Mouse (Mus musculus): Measurements from ENCODE around the gene Mrps6.
"Not testable (repeated sequence)": the region's sequence is repeated elsewhere in the genome, so short reads cannot be mapped to it uniquely, and the experiment has no call there.

Mrps6 gene

GRCm38 (mm10) chr16:92062832-92063231, 4.8 kb downstream of the Mrps6 start:
- DNase-seq (ENCODE audit: low read depth, low spot score) = no peak

- no peak for DNase-seq (ENCODE audit: low read depth, low spot score)
Measured at GRCm38 (mm10) chr16:92064801-92065200, 6.7 kb downstream of the Mrps6 start.

- DNase-seq (ENCODE audit: low read depth, low spot score) = peak; percentile 61
Measured at GRCm38 (mm10) chr16:92070338-92070737, 12.3 kb downstream of the Mrps6 start.

DNA sequence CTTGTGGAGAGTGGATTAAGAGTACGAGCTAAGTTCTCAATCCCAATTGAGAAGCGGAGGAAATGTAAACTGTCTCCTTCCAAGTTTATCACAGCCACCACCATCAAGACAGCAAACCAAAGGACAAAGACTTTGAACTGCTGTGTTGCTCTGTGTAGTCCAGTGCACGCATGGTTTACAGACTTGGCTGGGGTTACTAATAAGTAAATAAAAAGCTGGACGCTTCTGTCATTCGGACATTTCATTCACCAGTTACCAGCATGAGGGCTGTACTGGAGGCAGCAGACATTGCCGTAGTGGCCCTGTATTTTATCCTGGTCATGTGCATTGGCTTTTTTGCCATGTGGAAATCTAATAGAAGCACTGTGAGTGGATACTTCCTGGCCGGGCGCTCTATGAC, 18.7 kb downstream of the Mrps6 start:
- DNase-seq (ENCODE audit: low read depth, low spot score) = no peak

DNA sequence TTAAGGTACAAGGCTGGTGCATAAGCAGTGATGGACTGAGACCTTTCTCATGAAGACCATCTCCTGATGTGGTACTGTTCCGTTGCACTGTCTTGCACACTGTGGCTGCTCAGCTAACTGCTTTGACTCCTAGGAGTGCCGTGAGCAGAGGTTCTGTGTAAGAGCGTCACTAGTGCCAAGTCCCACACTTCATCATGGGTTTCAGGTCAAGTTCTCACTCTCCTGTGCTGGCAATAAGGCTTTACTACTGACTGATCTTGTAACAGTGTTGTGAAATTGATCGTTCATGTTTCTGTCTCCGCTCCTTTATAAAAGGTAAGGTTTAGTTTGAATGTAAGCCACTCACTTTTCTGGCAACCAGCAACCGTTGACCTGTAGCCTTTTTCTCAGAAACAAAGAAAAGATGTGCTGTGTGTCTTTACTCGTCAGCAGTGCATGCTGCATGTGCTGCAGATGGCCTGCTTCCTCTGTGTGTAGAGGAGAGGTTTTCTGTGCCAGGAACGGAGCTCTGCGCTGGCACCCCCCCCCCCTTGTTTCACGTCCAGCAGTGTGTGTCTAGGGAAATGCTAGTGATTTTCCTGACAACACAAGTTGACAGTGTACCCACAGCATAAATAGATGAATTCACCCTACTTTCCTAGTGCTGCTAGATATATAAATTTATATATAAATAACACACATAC, 25.8 kb downstream of the Mrps6 start:
- peak; percentile 53 for DNase-seq (ENCODE audit: low read depth, low spot score)

GRCm38 (mm10) chr16:92089225-92089624, 31.2 kb downstream of the Mrps6 start:
- DNase-seq (ENCODE audit: low read depth, low spot score) = no peak

DNA sequence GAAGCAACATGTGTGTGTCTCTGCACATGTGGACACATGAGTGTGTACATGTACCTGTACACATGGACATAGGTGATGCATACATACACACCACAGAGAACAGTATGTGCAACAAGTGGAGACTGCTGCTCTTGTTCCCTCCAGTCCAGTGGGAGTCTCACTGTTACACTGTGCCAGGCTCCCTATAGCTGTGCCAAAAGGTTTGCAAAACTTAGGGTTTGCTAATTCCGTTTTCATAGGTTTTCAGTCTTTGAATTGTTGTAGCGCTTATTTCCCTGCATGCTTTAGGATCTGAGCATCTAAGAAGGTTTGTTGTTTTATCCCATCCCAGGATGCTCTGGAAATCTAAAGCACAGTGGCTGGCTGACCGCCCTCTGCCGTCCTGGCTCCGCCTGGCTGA, 33.8 kb downstream of the Mrps6 start:
- no peak for DNase-seq (ENCODE audit: low read depth, low spot score)

DNA sequence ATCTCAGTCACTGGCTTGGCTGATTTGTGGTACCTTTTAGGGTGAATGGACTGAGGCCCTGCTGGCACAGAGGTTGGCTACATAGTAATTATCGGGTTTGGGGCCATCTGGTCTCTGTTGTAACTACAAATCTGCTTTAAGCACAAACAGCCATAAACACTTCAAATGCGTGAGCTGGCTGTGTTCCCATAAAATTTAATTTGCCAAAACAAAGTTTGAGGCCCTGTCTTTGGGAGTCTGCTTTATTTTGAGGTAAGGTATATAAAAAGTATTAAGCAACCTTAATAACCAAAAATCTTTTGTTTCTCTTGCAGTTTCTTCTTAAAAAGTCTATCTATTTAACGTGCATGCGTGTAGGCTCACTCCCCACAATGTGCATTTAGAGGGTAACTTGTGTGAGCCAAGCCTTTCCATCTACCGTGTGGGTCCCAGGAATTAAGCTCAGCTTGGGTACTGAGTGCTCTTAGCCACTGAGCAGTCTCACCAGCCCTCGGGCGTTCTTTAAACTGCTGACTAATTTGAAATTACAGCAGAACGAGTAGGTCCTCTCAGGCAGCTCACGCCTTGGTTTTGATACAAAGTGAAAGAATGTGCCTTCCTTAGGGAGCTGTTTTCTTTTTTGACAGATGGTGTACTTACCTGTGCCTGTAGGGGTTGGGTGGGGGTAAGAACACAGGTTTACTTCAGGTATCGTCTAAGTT, 40.4 kb downstream of the Mrps6 start:
- DNase-seq (ENCODE audit: low read depth, low spot score) = peak; percentile 44

DNA sequence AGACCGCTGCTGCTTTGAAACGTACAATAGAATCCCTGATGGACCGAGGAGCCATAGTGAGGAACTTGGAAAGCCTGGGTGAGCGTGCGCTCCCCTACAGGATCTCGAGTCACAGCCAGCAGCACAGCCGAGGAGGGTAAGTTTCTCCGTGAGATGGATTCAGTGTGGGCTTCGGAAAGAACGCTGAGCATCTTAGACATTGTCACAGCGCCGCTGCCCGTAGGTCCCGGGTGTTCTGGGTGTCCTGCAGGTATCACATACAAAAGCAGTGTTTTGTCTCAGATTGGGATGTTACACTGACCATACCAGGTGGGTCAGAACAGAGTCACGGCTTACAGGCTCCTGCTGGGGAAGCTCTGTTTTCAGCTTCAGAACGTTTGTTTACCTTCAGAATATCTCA, 41.5 kb downstream of the Mrps6 start:
- DNase-seq (ENCODE audit: low read depth, low spot score) = no peak

- peak; percentile 86 for DNase-seq (ENCODE audit: low read depth, low spot score)
Measured at GRCm38 (mm10) chr16:92100111-92100510, 42.0 kb downstream of the Mrps6 start.

DNA sequence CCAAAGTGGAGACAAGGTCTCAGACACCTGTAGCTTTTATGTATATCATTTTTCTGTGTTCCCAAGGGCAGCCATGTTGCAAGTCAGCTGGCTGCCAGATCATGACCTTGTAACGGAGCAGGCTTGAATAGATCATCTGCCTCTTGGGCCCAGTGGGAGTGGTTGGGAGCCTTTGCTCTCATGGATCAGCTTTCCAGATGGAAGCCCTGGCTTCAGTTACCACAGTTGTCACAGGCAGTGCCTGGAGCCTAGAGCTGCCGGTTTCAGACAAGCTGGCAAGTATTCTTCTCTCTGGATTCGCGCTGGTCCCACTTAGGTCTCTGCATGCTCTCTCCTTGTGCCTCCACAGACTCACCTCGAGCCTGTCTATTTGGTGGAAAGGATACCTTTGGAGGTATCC, 44.0 kb downstream of the Mrps6 start:
- DNase-seq (ENCODE audit: low read depth, low spot score) = peak; percentile 66

DNA sequence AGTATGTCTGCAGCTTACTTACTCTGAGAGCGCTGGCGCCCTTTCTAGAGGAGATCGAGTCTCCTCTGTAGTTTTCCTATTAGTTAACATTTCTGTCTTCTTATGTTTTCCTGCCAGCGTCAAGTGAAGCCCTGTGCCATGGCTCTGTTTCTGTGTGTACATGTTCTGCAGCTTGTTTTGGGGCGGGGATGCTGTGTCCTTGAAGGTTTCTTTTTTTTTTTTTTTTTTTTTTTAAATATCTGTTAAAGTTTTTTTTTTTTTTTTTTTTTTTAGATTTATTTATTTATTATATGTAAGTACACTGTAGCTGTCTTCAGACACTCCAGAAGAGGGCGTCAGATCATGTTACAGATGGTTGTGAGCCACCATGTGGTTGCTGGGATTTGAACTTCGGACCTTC, 44.9 kb downstream of the Mrps6 start:
- DNase-seq (ENCODE audit: low read depth, low spot score) = not testable (repeated sequence)

DNA sequence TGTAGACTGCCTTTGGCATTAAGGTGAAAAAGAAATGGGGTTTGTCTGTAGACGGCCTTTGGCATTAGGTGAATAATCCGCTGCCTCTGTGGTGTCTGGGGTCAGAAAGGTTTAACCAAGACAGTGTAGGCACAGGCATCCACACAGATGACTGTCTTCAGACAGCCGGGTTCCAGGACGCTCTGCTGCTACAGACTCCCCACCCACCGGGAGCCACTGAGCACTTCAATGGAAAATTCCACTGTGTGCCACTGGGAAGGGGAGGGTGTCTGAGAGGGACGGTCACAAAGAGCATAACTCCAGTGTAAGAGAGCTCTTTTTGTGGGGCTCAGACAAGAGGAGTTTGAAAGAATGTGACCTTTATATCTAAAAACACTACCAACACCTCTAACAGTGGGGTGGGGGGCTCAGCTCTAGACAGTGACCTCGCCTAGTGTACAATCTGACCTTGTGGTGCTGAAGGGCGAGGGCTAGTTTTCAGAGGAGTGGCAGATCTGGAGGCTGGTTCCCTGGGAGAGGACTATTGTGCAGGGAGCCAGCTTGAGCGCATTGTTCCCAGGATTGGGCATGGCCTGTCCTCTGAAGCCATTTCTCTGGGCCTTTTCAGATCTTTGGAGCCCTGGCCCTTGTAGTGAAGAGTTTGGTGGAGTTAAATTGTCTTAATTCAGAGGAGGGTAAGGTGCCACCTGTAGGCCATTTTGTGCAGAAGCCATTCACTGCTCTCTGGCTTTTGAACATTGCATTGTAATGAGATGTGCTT, 45.7 kb downstream of the Mrps6 start:
- peak; percentile 77 for DNase-seq (ENCODE audit: low read depth, low spot score)

GRCm38 (mm10) chr16:92104332-92104590, 46.2 kb downstream of the Mrps6 start:
- no peak for DNase-seq (ENCODE audit: low read depth, low spot score)

DNA sequence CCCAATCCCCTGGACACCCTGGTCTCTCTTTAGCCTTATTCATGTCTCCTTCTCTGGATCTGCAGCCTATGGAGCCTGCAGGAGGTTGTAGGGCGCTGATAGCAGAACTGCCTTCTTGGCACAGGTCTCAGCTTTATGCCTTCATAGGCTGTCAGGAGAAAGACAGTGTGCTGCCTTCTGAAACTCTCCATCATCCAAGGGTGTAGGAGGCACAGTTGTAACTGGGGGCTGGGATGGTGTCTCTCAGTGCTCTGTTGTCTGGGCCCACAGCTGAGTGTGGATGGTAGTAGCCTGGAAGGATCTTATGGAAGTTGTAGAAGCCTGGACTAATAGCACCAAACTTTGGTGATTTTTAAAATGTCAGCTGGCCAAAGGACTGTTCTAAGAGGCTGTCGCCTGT, 46.9 kb downstream of the Mrps6 start:
- peak; percentile 61 for DNase-seq (ENCODE audit: low read depth, low spot score)

- no peak for DNase-seq (ENCODE audit: low read depth, low spot score)
Measured at GRCm38 (mm10) chr16:92105631-92106030, 47.6 kb downstream of the Mrps6 start.

GRCm38 (mm10) chr16:92107346-92107745, 49.3 kb downstream of the Mrps6 start:
- DNase-seq (ENCODE audit: low read depth, low spot score) = no peak

DNA sequence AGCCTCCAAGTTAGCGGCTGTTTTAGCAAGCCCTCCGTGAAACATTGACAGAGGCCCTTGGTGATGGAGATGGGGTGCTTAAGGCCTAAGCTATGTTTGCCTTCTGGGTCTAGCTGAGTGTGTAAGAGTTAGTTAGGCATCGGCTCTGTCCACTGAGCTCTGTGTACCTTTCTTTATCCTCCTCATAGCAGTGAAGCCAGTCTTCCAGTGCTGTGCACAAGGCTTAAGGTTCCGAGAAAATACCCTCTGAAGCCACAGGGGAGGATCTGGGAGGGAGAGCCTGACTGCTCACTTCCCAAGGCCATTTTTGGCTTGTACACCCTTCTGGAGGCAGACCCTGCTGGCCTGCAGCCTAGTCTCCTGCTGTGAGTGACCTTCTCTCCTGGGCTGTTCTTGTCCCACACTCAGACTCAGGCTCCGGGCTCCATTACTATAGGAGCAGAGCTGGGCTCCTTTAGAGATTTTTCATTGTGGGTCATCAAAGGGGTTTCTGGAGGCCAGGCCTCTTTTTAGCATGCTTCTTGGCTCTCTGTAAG, 56.7 kb downstream of the Mrps6 start:
- DNase-seq (ENCODE audit: low read depth, low spot score) = peak; percentile 70

DNA sequence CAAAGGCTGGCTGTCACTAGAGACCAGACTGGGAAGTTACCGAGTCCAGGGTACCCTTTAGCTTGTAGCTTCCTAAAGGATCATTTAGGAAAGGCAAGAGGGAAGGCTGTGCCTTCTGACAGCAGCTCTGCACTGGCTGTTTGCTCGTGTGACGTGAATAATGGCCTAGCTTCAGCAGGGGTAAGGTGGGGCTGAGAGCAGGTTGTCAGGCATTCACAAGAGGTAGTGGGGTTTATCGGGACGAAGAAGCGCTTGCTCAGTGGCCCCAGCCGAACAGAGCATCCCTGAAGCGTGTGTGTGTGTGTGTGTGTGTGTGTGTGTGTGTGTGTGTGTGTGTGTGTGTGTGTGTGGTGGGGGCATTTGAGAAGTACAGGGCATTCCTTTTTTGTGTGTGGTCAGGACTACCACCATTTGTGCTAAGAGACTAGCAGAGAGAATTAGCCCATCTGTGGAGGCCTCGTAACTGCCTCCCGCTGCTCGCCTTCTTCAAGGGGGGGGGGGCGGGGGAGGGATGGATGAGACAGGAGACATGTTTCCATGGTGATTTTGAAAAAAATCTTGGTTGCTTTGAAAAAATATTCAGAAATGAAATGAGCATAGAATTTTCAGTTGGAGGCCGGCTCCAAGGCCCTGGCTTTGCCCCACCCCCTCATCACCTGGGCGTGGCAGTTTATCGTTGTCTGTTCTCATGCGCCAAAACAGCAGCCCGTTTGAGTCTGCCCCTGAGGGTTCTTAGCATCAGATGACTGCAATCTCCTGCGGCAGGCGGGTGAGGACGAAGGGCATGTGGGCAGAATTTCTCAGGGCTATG, 57.7 kb downstream of the Mrps6 start:
- peak; percentile 88 for DNase-seq (ENCODE audit: low read depth, low spot score)

DNA sequence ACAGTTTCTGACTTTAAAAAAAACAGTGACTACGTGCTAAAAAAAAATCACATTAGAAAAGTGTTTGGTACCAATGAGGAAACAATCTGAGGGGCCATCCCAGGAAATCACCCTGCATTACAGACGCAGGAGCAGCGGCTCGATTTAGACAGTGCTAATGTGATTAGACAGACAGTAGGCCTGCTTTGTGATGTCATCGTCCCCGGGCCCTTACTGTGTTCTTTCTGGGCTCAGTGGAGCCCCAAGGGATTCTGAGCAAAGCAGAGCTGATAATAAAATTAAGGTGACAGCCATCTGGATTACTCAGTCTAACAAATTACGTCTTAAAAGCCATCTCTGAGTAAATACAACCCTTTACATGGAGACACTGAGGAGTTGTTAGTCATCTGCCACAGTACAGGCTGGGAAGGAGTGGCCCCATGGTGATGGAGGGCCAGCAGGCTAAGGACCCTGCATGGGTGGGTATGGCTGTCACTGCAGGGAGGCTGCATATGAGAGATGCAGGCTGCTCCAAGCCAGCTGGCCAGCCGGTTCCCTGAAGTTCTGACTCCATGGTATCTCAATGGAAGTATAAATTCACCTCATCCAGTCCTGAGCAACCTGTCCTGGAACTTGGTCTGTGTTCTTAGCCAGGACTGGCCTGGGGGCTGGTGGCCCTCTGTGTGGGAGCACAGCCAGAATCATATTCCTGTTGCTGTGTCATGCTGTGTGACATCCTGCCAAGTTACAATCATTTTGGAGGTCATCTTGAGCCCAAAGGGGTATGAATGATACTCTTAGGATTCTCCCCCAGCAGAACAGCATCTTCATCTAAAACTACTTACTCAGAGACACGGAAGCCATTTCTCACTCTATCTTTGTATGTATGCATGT, 59.5 kb downstream of the Mrps6 start:
- DNase-seq (ENCODE audit: low read depth, low spot score) = peak; percentile 50

GRCm38 (mm10) chr16:92119013-92119515, 61.0 kb downstream of the Mrps6 start:
- peak; percentile 35 for DNase-seq (ENCODE audit: low read depth, low spot score)
